Mouse (Mus musculus): ENCODE measurements around the gene Clrn2. TPM values are rescaled to one million over a fixed set of nuclear protein-coding genes. Genes with fewer than 3 reads are reported as not detected.

Clrn2 gene
- polyA plus RNA-seq, 1 experiment = not detected

GRCm38 (mm10) chr5:45496042-45496441 is 42.5 kb downstream of the Clrn2 start:
- Histone ChIP-seq H3K4me3 (replicated peaks; ENCODE audit: extremely low read depth, low read depth, low read length) (no peak overlapping the region), H3K4me1 (ENCODE audit: control insufficient read depth, insufficient read depth, low read length) (no peaks in the 10 kb centered on the region)
- no peak for DNase-seq
- TF ChIP-seq POLR2A (IDR thresholded peaks at IDR 0.05; ENCODE audit: borderline replicate concordance, extremely low read depth, low read depth, low read length) (no peak), CTCF (IDR thresholded peaks at IDR 0.05; ENCODE audit: insufficient read depth, low read length) (no peak)

DNA sequence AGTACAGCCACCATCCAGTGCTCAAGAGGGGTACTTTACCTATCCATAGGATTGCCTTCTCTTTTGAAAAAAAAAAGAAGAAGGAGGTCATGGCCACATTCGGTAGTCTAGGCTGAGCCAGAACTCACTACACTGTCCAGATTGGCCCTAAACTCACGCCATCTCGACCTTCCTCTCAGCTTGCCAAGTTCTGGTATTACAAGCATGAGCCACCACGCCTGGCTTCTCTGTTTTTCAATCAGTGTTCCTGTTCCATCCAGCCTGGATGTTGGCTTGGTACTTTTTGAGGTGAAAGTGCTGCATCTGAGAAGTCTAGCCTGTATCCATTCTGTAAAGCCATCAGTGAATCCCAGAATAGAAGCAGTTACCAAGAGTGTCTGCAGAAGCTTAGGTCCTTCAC is 42.9 kb downstream of the Clrn2 start:
- TF ChIP-seq CTCF (IDR thresholded peaks at IDR 0.05; ENCODE audit: insufficient read depth, low read length) (no peak), POLR2A (IDR thresholded peaks at IDR 0.05; ENCODE audit: borderline replicate concordance, extremely low read depth, low read depth, low read length) (no peak)

GRCm38 (mm10) chr5:45496930-45497550 is 43.5 kb downstream of the Clrn2 start:
- H3K4me3 ChIP-seq (replicated peaks; ENCODE audit: extremely low read depth, low read depth, low read length) = no peak overlapping the region

More for the DNA sequence above, 42.9 kb downstream of the Clrn2 start:
- no peak overlapping the region for H3K4me3 ChIP-seq (replicated peaks; ENCODE audit: extremely low read depth, low read depth, low read length)
- no peak for DNase-seq
- H3K4me1 ChIP-seq (ENCODE audit: control insufficient read depth, insufficient read depth, low read length) = no peaks in the 10 kb centered on the region
- WGBS = 81% methylated on average over 4 of the region's 4 CpGs

DNA sequence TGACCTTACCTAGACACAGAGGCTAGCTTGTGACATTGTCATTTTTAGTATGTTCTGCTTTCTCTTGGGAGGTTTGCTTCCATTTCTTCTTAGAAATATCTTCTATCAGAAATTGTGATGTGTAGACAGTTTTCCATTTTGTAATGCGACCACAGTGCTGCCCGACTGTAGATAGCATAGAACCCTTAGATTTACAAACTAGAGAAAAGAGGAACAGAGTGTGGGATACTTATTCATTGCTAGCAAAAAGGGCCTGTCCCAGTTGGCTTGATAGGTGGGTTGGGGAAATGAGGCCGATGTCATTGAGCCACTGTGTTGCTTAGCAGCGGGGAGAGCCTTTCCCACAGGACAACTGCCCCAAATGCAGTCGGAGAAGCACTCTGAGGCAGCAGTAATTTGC is 44.0 kb downstream of the Clrn2 start:
- 82% methylated on average over 5 of the region's 5 CpGs for WGBS
- DNase-seq = no peak
- TF ChIP-seq POLR2A (IDR thresholded peaks at IDR 0.05; ENCODE audit: borderline replicate concordance, extremely low read depth, low read depth, low read length) = no peak
- TF ChIP-seq CTCF (IDR thresholded peaks at IDR 0.05; ENCODE audit: insufficient read depth, low read length) = no peak
- H3K4me1 ChIP-seq (ENCODE audit: control insufficient read depth, insufficient read depth, low read length) = no peaks in the 10 kb centered on the region
- H3K4me3 ChIP-seq (replicated peaks; ENCODE audit: extremely low read depth, low read depth, low read length) = no peak overlapping the region

More at GRCm38 (mm10) chr5:45496930-45497550, 43.5 kb downstream of the Clrn2 start:
- TF ChIP-seq POLR2A (IDR thresholded peaks at IDR 0.05; ENCODE audit: borderline replicate concordance, extremely low read depth, low read depth, low read length) (no peak), CTCF (IDR thresholded peaks at IDR 0.05; ENCODE audit: insufficient read depth, low read length) (no peak)
- no peaks in the 10 kb centered on the region for H3K4me1 ChIP-seq (ENCODE audit: control insufficient read depth, insufficient read depth, low read length)
- DNase-seq = no peak
- 71% methylated on average over 12 of the region's 12 CpGs for WGBS

GRCm38 (mm10) chr5:45510071-45510470 is 56.5 kb downstream of the Clrn2 start:
- DNase-seq = no peak
- TF ChIP-seq POLR2A (IDR thresholded peaks at IDR 0.05; ENCODE audit: borderline replicate concordance, extremely low read depth, low read depth, low read length) = no peak
- TF ChIP-seq CTCF (IDR thresholded peaks at IDR 0.05; ENCODE audit: insufficient read depth, low read length) = no peak
- no peaks in the 10 kb centered on the region for H3K4me1 ChIP-seq (ENCODE audit: control insufficient read depth, insufficient read depth, low read length)
- no peak overlapping the region for H3K4me3 ChIP-seq (replicated peaks; ENCODE audit: extremely low read depth, low read depth, low read length)
- WGBS = 83% methylated on average over 7 of the region's 7 CpGs

DNA sequence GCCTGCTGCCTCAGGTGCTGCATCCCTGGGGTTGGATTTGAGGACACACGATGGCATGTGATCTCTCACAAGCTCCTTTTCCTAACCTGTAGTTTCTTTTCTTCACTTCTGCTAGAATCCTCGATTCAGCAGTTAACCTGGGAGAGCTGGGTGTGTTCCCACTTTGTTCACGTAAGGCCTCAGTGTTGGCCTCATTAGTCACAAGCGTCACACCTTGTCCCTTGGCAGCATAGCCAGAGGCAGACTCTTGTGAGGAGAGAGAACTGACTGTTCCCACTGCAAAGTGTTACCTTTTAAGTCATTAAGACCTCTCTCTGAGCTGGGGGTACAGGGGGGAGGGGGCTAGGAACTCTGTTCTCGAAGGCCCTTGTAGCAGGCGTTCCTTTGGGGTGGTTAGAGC is 59.4 kb downstream of the Clrn2 start:
- H3K4me3 ChIP-seq (replicated peaks; ENCODE audit: extremely low read depth, low read depth, low read length) = no peak overlapping the region
- 90% methylated on average over 6 of the region's 6 CpGs for WGBS
- H3K4me1 ChIP-seq (ENCODE audit: control insufficient read depth, insufficient read depth, low read length) = no peaks in the 10 kb centered on the region
- no peak for DNase-seq
- no peak for TF ChIP-seq CTCF (IDR thresholded peaks at IDR 0.05; ENCODE audit: insufficient read depth, low read length)
- no peak for TF ChIP-seq POLR2A (IDR thresholded peaks at IDR 0.05; ENCODE audit: borderline replicate concordance, extremely low read depth, low read depth, low read length)

DNA sequence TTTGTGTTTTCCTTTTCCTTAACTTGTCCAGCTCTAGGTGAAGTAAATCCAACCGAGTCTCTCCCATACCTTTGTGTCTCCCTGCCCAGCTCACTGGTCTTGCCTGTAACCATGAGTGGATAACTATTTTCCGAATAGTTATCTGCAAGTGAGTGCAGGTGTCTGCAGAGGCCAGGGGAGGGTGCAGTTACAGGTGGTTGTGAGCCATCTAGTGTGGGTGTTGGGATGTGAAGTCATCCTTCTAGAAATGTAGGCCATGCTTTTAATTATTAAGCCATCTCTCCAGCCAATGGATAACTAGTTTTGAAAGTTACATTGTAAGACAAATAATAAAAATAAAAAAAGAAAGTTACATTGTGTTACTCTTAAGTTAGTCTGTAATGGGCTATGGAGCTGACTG is 60.0 kb downstream of the Clrn2 start:
- no peak overlapping the region for H3K4me3 ChIP-seq (replicated peaks; ENCODE audit: extremely low read depth, low read depth, low read length)
- H3K4me1 ChIP-seq (ENCODE audit: control insufficient read depth, insufficient read depth, low read length) = no peaks in the 10 kb centered on the region
- DNase-seq = no peak
- whole genome bisulfite sequencing = 86% methylated on average over 2 of the region's 2 CpGs
- TF ChIP-seq CTCF (IDR thresholded peaks at IDR 0.05; ENCODE audit: insufficient read depth, low read length) (no peak), POLR2A (IDR thresholded peaks at IDR 0.05; ENCODE audit: borderline replicate concordance, extremely low read depth, low read depth, low read length) (no peak)

Other genes with a start within 250 kb of the Clrn2 start
- gene Qdpr, start 3.5 kb upstream of the Clrn2 start, polyA plus RNA-seq (2012; rRNA removed) = 54.9 and 57.6 TPM in 2 replicates
- 9.9 and 14.7 TPM in 2 replicates for gene Lap3, start 39.6 kb downstream of the Clrn2 start, polyA plus RNA-seq (2012; rRNA removed)
- 96.6 and 99.9 TPM in 2 replicates for gene Med28, start 66.5 kb downstream of the Clrn2 start, polyA plus RNA-seq (2012; rRNA removed)
- gene Fam184b, start 185.9 kb downstream of the Clrn2 start, polyA plus RNA-seq (2012; rRNA removed) = 0.04 TPM in 1 of 2 replicates, not detected in the other
- 0.10 and 0.32 TPM in 2 replicates for gene Ncapg, start 216.2 kb downstream of the Clrn2 start, polyA plus RNA-seq (2012; rRNA removed)